Mouse (Mus musculus) brain, embryonic 14.5 days (tissue): ENCODE data around the gene Mak.

Experiments
- CTCF ChIP-seq: fragments of 200-500 bp; IDR thresholded peaks from 2 replicates; pipeline ENCODE4 v1.5.1; 2012; ENCODE audit warnings: inconsistent platforms, mild to moderate bottlenecking, moderate library complexity, borderline replicate concordance; ENCODE audit not compliant: insufficient read depth, insufficient read length; ENCODE audit errors: extremely low read depth
- POLR2A ChIP-seq: fragments of 200-500 bp; IDR thresholded peaks from 2 replicates; pipeline ENCODE4 v1.6.1; 2012; ENCODE audit warnings: mild to moderate bottlenecking, inconsistent platforms, borderline replicate concordance; ENCODE audit not compliant: poor library complexity, insufficient read depth, insufficient read length, severe bottlenecking; ENCODE audit errors: extremely low read depth

DNA sequence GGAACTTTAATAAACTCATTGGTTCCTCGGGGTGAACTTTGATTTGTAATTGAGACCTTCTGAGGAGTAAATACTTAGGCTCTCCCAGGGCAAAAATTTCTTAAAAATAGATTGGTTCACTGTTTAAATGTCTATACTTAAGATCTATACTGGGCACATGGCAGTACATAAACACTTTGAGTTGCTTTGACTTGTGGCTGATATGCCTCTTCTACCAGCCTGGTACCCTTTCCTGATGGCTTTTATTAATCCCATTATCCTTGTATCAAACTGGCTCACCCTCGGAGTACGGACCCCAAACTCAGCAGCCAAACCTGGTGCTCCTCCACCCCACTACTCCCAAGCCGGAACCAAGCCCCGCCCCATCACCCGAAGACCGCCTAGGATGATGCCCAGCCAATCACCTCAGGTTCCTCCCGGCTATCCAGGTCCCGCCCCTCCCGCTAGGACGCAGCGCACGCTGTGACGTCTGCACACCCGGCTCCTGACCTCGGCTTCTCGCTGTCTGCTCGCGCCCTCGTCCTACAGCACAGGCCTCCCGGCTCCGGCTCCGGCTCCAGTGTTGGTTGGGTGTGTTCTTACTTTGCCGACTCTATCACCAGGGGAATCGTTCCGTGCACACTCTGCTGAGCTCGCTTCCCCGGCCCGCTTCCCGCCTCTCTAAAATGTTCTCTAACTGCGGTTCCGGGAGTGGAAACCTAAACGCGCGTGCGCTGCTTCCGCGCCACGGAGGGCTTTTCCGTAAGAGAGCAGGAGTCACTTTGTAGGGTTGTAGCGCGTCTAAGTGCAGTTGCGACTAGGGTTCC, 63.5 kb downstream of the Mak start, which contains the start of gene Tmem14c:
- TF ChIP-seq CTCF (no peak), POLR2A (peak; percentile 49; the same call in 1 of the 2 replicates)
